Mouse (Mus musculus) left cerebral cortex, adult 2 months (tissue): ENCODE measurements around the gene Mpped1. TPM values are rescaled to one million over a fixed set of nuclear protein-coding genes. Genes with fewer than 3 reads are reported as not detected.

Source experiments
- DNase-seq, 2 experiments: peaks; one replicate each; pipeline ENCODE4 v3.0.0; 2021 to 2022; ENCODE audit warnings: low spot score in 2 of 2, mixed read lengths in 1 of 2; ENCODE audit errors: extremely low spot score in 1 of 2
- H3K27ac ChIP-seq: fragments of 200-600 bp; 2 replicates; pipeline ENCODE4 v1.8.1; 2022
- H3K4me3 ChIP-seq: fragments of 200-600 bp; 2 replicates; pipeline ENCODE4 v1.8.1; 2022
- CTCF ChIP-seq: fragments of 200-600 bp; IDR thresholded peaks from 2 replicates; pipeline ENCODE4 v1.8.1; 2022; ENCODE audit warnings: antibody characterized with exemption, mild to moderate bottlenecking, moderate library complexity
- intact Hi-C: fragments of 180-260 bp; cut with DNase I; formaldehyde crosslinking; loops from one replicate; pipeline ENCODE4 v1.15.1; 2025
- total RNA-seq, 2 experiments: library from RNA; stranded (reverse); gene quantifications; 2 replicates each; pipeline ENCODE4 v1.2.3; 2021

Mpped1 gene
- total RNA-seq, 2 experiments from 2014 or later, result 201 to 208 TPM

- peak overlapping the region; percentile 87 for H3K27ac ChIP-seq
- TF ChIP-seq CTCF, result no peak
- no peak overlapping the region for H3K4me3 ChIP-seq
- intact Hi-C loops, result no loop called here
- no peak for DNase-seq
These were observed 68.2 kb downstream of the Mpped1 start for GRCm38 (mm10) chr15:83847512-83847911.

- intact Hi-C loops, result no loop called here
- DNase-seq, result no peak
- H3K4me3 ChIP-seq, result no peak overlapping the region
- no peak for TF ChIP-seq CTCF
- H3K27ac ChIP-seq, result peak overlapping the region; percentile 87
These were observed 68.9 kb downstream of the Mpped1 start for GRCm38 (mm10) chr15:83848193-83848592.

- peak in 1 of 2 experiments; percentile 51 for DNase-seq
- H3K27ac ChIP-seq, result peak overlapping the region; percentile 44
- H3K4me3 ChIP-seq, result no peak overlapping the region
- peak; percentile 9; the same call in 1 of the 2 replicates for TF ChIP-seq CTCF
- intact Hi-C loops, result loop anchor here (5.0 kb wide), 1 partner anchor 144 kb away; no protein-coding TSS in a partner anchor
These were observed 74.1 kb downstream of the Mpped1 start for GRCm38 (mm10) chr15:83853400-83853811.

GRCm38 (mm10) chr15:83857129-83857528 lies 77.9 kb downstream of the Mpped1 start:
- TF ChIP-seq CTCF, result peak; percentile 98
- DNase-seq, result peak; percentile 72 to 81
- Histone ChIP-seq H3K4me3 (no peak overlapping the region), H3K27ac (no peak overlapping the region)
- intact Hi-C loops, result loop anchor here (1.0 to 5.0 kb wide), 3 partner anchors 55 to 215 kb away; no protein-coding TSS in a partner anchor

- TF ChIP-seq CTCF, result no peak
- no peak overlapping the region for H3K4me3 ChIP-seq
- intact Hi-C loops, result no loop called here
- DNase-seq, result no peak
- H3K27ac ChIP-seq, result no peak overlapping the region
These were observed 86.4 kb downstream of the Mpped1 start for GRCm38 (mm10) chr15:83865626-83866025.

GRCm38 (mm10) chr15:83870936-83871335 lies 91.7 kb downstream of the Mpped1 start:
- DNase-seq, result no peak
- TF ChIP-seq CTCF, result no peak
- Histone ChIP-seq H3K27ac (no peak overlapping the region), H3K4me3 (no peak overlapping the region)
- intact Hi-C loops, result no loop called here

GRCm38 (mm10) chr15:83877155-83877866 lies 98.0 kb downstream of the Mpped1 start:
- TF ChIP-seq CTCF, result no peak
- intact Hi-C loops, result no loop called here
- no peak overlapping the region for H3K27ac ChIP-seq

GRCm38 (mm10) chr15:83877898-83878297 lies 98.6 kb downstream of the Mpped1 start:
- DNase-seq, result no peak
- intact Hi-C loops, result no loop called here
- no peak overlapping the region for H3K27ac ChIP-seq
- no peak for TF ChIP-seq CTCF
- no peak overlapping the region for H3K4me3 ChIP-seq

More at GRCm38 (mm10) chr15:83877155-83877866, 98.0 kb downstream of the Mpped1 start:
- no peak overlapping the region for H3K4me3 ChIP-seq
- no peak for DNase-seq

- no peak overlapping the region for H3K27ac ChIP-seq
- no peak overlapping the region for H3K4me3 ChIP-seq
- intact Hi-C loops, result no loop called here
- no peak for TF ChIP-seq CTCF
- no peak for DNase-seq
These were observed 100.6 kb downstream of the Mpped1 start for GRCm38 (mm10) chr15:83879845-83880244.

GRCm38 (mm10) chr15:83883821-83884220 lies 104.6 kb downstream of the Mpped1 start:
- no peak for TF ChIP-seq CTCF
- Histone ChIP-seq H3K27ac (no peak overlapping the region), H3K4me3 (no peak overlapping the region)
- intact Hi-C loops, result no loop called here
- no peak for DNase-seq

GRCm38 (mm10) chr15:83884291-83884690 lies 105.0 kb downstream of the Mpped1 start:
- Histone ChIP-seq H3K4me3 (no peak overlapping the region), H3K27ac (no peak overlapping the region)
- intact Hi-C loops, result no loop called here
- TF ChIP-seq CTCF, result no peak
- no peak for DNase-seq

- intact Hi-C loops, result no loop called here
- DNase-seq, result no peak
- no peak overlapping the region for H3K4me3 ChIP-seq
- TF ChIP-seq CTCF, result no peak
- no peak overlapping the region for H3K27ac ChIP-seq
These were observed 113.6 kb downstream of the Mpped1 start for GRCm38 (mm10) chr15:83892871-83893270.

GRCm38 (mm10) chr15:83894261-83894660 lies 115.0 kb downstream of the Mpped1 start:
- Histone ChIP-seq H3K27ac (peak overlapping the region; percentile 24; the same call in 1 of the 2 replicates), H3K4me3 (no peak overlapping the region)
- intact Hi-C loops, result no loop called here
- no peak for TF ChIP-seq CTCF
- peak in 1 of 2 experiments; percentile 25 for DNase-seq
